Mouse (Mus musculus) liver, postnatal 0 days (tissue): Measurements from ENCODE around the gene Krt5.

Source experiments
- CTCF ChIP-seq: sonication (generic); IDR thresholded peaks from 2 replicates; pipeline ENCODE4 v1.5.1; 2016; ENCODE audit warnings: antibody characterized with exemption, low read depth
- EP300 ChIP-seq: IDR thresholded peaks from 2 replicates; pipeline ENCODE4 v1.6.1; 2016; ENCODE audit warnings: antibody characterized with exemption, low read depth, mild to moderate bottlenecking

DNA sequence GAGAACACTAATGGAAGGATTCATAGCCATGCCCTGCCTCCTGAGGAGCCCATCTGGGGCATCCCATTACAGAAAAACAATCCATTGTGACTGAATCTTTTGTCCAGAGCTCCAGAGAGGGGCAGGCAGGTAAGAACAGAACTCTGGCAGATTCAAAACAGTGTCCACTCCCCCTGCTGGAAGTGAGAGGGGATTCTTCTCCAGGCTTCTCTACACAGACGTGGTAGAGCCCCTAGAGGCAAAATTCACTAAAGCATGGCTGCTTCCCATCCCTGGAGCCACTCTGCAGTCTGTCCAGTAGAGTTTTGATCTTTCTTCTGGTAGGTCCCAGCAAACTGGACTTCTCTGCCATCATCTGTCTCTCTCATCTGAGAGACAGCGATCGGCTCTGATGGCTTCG lies 8.6 kb downstream of the Krt5 start:
- TF ChIP-seq CTCF (peak; percentile 31), EP300 (no peak)
